Mouse (Mus musculus): ENCODE measurements around the gene Ankrd9. TPM values are rescaled to one million over a fixed set of nuclear protein-coding genes. Genes with fewer than 3 reads are reported as not detected.

The Ankrd9 gene
- total RNA-seq, 2 experiments from 2014 or later, result 20.3 to 102 TPM

DNA sequence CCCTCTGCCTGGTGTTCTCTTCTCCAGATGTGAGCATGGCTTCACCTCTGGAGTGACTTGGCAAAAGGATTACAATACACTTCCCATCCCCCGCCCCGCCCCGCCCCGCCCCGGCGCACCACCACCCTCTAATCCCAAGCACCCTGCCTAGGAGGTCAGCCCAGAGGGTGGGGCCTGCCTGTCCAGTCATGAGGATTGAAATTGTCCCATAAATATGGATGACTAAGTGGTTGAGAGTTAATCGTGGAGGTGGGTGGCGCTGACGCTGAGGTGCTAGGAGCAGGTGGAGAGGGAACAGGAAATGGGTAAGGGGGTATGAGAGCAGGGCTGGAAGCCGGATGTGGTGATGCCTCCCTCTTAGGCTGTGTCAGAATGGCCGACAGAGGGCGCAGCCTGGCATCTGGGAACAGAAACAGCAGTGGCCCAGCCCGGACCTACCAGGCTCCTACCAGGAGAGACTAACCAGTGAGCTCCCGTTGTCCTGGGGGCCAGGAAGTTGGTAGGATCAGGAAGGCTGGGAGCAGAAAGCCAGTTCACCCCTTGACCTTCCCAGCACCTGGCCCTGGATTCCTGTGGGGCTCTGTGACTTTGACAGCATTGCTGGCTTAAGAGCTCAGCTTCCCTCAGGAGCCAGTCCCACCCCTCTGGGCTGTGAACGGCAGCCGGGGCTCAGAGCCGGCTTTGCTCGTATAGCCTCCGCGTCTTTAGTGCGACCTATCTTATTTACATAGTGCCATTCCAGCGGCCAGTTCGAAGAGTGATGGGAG, 12.7 kb upstream of the Ankrd9 start:
- DNase-seq, result peak; percentile 73

DNA sequence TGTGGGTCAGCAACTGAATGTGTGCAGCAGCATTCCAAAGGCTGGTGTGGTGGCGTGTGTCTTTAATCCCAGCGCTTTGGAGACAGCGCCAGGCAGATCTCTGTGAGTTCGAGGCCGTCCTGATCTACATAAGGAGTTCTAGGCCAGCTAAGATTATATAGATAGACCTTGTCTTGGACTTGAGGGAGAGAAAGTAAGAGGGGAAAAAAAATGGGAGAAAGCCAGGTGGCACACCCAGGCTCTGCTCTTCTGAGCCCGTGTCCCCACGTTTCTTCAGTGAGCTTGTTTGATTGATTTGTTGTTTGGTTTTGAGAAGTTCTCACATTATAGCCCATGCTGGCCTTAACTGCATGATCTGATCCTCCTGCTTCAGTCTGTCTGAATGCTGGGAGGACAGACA, 11.7 kb upstream of the Ankrd9 start:
- DNase-seq, result no peak

DNA sequence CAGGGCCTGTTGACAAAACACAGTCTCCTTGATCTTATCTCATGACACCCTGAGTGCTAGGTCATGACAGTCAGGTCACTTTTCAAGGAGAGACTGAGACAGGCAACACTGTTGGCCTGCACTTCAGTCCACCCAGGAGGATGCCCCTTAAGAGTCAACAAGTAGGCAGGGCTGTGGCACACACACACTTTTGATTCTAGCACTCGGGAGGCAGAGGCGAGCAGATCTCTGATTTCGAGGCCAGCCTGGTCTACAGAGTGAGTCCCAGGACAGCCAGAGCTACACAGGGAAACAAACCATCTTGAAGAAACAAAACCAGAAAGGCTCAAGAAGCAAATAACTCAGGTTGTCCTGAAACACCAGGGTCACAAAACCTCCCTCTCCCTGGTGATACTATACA, 10.6 kb upstream of the Ankrd9 start:
- DNase-seq, result no peak

DNA sequence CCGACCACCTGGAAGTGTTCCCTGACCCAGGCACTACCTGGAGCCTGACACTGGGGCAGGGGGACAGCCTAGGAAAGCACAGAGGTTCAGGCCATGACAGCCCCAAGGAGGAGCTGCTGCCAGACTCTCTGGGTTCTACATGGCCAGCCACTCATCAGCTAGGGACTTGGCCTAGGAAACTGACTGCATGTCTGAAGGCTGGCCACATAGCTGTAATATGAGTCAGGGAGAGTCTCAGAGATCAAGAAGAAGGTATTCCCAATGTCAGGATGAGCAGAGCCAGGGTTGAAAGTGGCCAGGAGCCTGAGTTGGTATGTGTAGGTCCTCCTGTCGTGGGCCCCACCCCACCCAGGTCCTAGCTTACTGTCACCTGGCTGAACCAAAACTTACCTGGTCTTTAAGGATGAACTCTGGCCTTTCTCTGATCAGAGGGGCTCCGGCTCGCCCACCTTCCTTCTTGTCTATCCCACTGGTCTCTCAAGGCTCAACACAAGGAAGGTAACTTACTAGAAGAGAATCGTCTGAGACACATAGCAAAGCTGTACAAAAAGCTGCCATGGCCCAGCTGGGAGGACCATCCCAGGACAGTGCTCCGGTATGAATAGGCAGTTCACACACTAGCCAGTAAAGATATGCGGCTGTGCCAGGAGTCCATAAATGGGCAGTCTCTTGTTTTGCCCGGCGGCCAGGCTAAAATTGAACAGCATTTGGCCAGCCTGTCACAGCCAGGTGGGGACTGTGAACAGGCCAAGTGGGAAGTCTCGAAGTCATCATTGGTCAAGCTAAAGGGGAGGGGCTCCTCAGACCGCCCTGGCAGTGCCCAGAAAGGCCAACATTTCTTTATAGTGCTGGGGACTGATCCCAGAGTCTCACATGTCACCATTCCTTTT, 7.9 kb upstream of the Ankrd9 start:
- DNase-seq, result no peak

DNA sequence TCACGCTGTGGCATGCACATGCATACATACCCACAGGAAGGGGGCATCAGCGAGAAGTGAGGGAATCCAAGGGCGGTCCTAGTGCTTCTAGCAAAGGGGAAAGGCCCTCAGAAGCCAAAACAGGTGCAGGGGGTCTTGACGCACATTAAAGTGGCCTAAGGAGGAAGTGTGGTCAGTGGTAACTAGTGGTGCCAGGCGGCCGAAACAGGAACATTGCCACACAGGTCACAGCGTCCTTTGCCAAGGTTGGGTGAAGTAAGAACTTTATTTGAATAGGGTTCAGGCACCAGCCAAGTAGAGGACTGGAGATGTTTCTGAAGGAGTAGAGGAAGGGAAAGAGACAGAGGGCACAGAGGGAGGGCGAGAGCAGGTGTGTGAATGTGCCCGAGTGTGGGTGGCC, 6.3 kb upstream of the Ankrd9 start:
- no peak for DNase-seq

DNA sequence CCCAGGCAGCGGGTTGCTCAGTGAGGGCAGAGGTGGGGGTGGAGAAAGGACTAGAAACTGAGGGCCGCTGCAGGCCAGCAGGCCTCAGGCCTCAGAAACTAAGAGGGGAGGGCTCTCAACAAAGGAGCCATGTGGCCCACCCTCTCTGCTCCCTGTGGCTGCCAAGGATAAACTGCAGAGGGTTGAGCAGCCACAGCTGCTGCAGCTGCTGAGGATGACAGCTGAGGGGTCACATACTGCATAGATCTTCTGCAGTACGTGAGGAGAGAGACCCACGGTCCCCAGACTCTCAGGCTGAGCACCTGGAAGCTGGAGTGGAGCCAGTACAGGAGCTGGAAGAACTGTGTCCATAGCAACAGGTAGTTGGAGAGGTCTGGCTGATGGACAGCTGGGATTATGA, 5.8 kb upstream of the Ankrd9 start:
- DNase-seq, result no peak

DNA sequence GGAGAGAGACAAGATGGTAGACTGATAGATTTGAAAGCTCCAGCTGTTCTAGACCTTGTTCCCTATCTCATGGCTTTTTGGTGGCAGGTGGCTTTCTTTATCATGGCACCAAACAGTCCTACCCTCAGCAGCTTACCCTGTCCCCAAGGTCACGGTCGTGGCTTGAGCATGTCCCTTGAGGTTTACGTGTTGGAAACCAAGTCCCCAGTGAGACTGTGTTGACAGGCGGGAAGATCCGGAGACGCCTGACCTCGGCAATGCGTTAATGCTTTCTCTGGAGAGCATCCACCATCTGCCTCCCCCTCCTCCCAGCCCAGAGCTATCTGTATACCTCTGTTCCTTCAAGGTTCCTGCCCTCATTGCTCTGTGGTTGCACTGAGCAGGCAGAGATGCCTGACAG, 4.9 kb upstream of the Ankrd9 start:
- DNase-seq, result no peak

DNA sequence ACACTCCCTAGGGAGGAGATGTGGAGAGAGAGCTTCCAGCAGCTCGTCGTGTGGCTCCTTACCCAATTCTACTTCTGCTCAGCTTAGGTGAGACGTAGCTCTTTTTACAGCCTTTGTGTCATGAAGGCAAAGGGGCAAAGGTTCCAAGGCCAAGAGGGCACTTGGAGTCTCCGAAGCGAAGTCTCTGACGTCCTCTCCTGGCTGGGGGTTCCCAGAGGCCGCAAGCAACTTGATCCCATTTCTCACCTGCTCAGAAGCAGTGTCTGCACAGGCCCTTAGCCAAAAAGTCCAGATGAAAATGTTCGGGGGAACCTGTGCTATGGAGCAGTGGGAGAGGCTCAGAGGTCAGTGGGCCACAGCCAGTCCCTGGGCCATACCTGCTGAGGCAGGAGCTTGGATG, 4.2 kb upstream of the Ankrd9 start:
- no peak for DNase-seq

DNA sequence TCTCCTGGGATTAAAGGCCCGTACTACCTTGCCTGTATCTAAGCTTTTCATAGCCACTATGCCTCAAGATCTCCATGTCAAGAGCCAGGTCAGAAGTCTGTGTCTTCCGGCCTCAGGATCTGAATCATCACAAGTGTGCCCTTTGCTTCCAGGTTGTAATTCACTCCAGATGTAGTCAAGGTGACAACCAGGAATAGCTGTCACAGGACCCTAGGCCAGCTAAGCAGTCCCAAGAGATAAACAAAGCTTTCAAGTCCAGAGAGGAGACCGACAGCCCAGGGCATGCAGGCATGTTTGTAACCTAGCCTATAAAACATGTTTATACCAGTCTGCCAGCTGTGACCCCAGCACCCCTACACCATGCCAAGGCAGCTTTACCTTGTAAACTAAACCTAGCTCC, 2.9 kb upstream of the Ankrd9 start:
- DNase-seq, result no peak

DNA sequence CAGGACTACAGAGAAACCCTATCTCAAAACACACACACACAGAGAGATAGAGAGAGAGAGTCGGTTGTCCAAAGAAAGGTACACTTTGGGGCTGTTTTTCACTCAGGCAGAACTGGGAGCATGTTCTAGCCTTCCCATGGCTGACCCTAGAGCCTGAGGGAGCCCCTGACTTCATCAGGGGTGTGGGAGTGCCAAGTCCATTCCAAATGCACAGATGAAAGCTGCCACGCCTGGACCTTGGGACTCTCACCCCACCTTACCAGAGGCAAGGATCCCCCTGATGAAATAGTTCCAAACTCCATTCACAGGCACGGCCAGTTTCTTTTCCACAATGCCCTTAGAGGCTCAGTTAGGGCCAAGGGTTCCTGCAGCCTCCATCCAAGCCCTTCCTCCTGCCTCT, 968 bp upstream of the Ankrd9 start:
- no peak for DNase-seq

DNA sequence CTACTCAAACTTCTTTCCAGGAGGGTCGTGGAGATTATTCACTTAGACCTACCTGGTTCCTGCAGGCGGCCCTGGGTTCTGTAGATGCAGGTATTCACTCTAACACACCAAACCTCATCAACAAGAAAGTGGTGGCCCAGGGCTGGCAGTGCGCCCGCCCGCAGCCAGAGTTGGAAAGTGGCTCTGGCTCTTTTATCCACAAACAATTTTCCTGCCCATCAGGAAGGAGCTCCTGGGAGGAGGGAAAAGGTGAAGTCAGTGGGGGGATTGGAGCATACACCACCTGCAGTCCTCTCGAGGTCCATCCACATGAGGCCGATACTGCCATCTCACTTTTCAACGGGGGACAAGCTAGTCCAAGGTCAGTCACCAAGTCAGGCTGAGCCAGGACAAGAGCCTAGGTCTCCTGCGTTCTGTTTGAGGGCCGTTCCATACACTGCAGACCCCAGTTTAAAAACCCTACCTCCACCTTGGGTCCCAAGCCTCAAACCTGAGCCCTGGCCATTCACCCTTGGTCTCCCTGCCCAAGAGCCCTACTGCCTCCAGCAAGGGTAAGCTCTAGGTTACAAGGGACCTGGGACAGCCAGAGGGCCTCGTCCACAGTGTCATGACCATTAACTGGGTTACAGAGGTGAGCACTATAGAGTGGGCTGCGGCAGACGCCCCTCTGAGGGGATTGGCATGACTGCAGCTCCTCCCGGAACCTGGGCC, 789 bp downstream of the Ankrd9 start:
- DNase-seq, result no peak

DNA sequence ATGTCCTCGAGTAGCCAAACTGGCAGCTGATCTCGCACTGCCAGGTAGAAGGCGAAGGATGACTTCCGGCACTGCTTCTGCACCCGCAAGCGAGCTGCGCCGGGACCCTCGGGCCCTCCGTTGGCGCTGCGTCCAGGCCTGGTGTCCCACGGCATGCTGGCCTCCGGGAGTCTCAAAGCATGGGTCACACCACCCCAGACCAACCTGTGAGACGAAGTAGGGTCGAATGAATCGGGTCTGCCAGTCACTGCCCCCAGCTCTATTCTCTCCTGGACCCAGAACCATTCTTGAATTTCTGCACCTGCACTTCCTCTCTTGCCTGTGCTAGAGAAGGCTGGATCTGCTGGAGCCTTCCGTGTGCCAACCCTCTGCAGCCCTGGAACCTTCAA, 1.5 kb downstream of the Ankrd9 start:
- DNase-seq, result no peak

DNA sequence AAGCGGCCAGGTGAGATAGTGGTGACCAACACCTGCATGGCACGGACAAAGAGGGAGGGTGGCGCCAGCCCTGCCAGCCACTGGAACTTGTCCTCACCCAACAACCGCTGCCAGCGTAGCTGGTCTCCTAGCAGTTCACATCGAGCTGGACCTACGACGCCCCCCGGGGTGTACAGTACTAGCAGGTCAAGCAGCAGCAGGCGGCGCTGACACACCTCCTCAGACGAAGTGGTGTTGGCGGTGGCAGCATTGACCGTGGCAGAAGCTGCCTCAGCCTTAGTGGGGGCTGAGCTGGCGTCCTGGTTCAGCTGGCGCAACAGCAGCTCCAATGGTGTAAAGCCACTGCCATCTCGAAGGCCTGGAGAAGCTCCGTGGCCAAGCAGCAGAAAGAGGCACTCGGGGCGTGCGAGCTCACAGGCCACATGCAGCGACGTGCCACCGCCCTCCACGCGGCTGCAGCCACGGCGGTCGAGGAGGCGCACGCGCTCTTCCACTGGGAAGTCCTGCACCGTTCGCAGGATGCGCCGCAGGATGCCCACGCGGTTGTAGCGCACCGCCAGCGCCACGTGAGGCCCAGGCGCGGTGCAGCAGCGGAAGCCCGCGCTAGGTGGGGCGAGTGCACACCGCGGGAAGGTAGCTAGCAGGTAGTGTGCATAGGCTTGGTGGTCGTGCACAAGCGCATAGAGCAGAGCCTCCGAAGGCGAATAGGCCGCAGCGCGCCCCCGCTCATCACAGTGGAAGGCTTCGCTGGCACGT, 2.1 kb downstream of the Ankrd9 start:
- no peak for DNase-seq

DNA sequence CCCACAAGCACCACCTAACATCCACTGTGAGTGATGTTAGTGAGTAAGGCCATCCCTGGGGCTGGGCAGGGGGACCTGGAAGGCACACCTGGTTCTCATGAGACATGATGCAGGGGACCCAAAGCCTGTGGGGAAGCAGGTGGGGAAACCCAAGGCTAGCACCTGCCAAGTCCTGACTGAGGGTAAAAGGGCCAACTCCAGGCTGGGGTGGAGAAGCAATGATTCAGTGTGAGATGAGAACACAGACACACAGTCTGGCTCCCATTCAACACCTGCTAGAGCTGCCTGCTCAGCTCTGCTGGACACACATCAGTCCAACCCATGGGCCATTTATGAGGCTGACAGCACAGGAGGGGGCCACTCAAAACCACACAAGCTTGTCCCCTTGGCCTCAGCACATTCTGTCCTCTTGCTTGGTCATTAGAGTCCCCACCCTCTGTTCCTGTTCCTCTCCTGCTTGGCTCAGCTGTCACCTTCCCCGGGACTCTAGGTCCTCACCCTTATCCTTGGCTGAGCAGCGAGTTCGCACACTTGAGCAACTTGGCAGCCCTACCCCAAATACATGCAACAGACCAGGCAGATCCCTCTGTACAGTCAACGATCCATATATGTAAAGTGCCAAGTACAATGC, 2.9 kb downstream of the Ankrd9 start:
- peak; percentile 24 for DNase-seq

DNA sequence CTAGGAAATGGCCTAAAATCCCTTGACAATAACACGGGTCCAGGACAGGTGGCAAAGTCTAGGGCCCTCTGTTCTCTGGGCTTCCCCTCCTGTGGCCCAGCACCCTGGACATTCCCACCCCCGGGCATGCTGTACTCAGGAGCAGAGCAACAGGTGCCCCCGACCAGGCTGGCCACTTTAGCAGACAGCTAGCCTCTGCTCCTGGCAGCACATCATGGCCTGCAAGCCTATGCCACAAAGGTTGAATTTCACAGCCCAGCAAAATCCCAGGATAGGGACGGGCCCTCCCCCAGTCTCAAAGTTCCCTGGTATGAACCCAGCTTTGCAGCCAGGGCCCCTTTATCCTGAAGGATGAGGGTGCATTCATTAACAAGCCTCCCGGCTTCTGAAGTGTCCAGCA, 3.5 kb downstream of the Ankrd9 start:
- DNase-seq, result peak; percentile 28

DNA sequence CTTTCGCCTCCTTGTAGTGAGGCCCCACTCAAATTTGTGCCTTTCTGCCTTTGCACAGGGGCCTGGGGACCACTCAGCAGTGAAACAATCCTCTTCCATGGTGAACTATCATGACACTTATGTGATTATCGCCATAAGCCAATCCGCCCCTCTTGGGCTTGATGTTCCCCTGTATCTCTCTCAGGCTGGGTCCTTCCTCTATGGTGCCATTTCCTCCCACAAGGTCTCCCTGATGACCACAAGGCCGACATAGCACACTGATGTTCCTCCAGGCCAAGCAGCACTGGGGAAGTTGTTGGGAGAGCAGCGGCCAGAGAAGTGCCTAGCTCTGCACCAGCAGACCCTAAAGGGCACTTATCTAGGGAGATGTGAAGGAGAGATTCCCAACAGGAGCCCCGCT, 4.1 kb downstream of the Ankrd9 start:
- DNase-seq, result no peak

DNA sequence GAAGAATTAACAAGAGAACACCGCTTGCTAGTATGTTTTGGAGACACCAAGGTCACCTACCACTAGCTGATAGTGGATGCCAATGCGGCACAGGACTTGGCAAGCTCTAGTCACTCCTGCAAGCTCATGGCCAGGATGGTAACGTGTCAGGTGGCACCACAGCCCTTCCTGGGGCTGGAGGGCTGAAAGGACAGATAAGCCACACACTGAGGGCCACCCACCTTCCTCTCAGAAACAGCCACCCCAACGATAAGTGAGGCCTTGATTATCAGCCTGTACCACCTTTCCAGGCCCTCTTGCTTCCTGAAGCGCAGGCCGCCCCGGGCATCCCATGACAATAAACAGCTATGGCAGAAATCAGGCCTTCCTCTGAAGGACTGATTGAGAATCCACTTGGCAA, 4.5 kb downstream of the Ankrd9 start:
- DNase-seq, result no peak

DNA sequence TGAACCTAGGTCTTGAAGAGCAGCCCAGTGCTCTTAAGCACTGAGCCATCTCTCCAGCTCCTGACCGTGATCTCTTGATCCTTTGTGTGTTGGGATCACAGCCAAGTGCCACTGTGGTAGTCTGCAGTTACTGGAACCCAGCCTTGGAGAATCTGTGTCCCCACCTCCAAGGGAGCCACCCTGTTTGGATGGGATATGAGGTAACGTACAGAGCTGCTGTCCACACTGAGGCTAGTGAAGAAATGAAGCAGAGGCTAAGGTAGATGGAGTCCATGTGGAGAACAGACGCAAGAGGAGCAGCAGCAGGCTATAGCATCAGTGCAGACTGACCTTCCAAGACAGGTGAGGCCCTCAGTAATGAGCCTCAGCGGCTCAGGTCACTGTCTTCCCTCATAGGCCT, 5.0 kb downstream of the Ankrd9 start:
- no peak for DNase-seq

DNA sequence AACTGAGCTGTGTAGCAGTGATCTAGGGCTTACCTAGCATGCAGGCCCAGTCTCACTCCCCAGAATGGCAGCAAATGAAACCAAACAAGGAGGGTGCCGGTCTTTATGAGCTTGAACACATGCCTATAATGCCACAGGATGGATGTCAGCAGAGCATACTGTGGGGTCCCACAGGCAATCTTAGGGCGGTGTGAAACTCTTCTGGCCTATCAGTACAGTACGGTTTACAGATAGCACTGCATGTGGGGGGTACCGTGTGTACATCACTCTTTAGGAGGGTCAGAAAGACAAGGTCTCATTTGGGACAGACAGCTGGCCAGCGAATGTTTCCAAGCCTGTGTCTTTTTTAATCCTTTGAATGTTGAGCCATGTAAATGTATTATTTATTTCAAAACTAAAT, 6.9 kb downstream of the Ankrd9 start:
- DNase-seq, result no peak

DNA sequence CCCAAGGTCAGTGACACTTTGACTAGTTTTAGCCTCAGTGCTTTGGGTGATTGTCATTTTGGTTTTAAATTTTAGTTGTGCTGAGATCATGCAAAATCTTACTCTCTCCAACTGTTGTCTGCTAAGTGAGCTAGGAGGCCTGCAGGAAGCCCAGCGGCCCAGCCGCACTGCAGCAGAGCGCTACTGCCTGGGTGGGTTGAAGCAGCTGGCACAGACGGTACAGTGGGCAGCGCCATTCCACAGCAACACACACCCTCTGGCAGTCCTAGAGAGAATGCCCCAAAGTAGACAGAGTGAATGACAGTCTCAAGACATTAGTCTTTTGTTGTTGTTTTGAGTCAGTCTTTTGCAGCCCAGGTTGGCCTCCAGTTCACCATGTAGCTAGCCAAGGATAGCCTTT, 8.4 kb downstream of the Ankrd9 start:
- DNase-seq, result no peak

DNA sequence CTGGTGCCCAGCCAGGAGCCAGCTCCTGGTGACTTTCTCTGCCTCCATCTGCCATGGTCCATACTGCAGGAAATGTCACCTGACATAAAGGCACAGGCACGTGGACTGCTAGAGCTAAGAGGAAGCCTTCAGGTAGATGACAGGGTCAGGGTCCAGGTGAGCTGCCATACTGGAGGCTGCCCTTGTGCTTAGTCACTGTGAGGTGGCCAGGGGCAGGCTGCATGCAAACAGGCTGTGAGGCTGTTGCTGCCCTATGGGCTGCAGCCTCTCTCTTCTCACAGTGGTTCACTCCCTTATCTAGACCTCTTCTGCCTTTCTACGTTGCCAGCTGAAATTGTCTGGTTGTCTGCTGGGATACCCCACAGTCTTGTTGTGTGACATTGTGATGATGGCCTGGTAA, 11.7 kb downstream of the Ankrd9 start:
- DNase-seq, result no peak

DNA sequence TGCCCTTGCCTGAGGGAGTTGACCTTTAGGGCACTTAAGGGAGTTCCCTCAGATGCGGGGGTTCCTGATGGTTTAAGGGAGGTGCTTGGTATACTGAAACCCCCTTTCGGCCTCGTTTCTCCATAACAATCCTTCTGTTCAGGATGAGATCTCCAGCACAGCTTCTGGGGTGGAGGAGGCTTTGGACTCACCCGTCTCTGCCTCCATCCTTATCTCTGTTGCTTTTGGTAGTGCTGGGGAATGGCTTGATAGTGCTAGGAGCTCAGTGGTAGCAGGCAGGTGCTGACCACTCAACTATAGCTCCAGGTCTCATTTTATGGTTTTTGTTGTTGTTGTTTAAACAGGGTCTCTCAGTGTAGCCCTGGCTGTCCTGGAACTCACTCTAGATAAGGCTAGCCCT, 12.8 kb downstream of the Ankrd9 start:
- no peak for DNase-seq
